Mouse (Mus musculus) limb, embryonic 11.5 days (tissue): ENCODE data around the gene Pwwp2b. TPM values are rescaled to one million over a fixed set of nuclear protein-coding genes. Genes with fewer than 3 reads are reported as not detected.

Source experiments
- ATAC-seq: fragments of 200-750 bp; cut with Nextera tagmentation; 2 replicates; pipeline ENCODE4 v1.8.0; 2017; ENCODE audit warnings: low read depth; ENCODE audit not compliant: insufficient number of reproducible peaks, low FRiP score, low TSS enrichment
- DNase-seq: peaks from one replicate; pipeline ENCODE4 v3.0.0-alpha.2; 2015; ENCODE audit warnings: low spot score
- H3K27ac ChIP-seq: fragments of 300-500 bp; sonication (generic); replicated peaks from 2 replicates; pipeline ENCODE4 v1.5.1; 2014; ENCODE audit warnings: low read depth, mild to moderate bottlenecking, low read length
- H3K27me3 ChIP-seq: fragments of 300-500 bp; sonication (generic); 2 replicates; pipeline ENCODE4 v1.6.1; 2014; ENCODE audit warnings: mild to moderate bottlenecking, low read length, mixed read lengths; ENCODE audit not compliant: control insufficient read depth, insufficient read depth
- H3K36me3 ChIP-seq: fragments of 300-500 bp; sonication (generic); 2 replicates; pipeline ENCODE4 v1.6.1; 2014; ENCODE audit warnings: mild to moderate bottlenecking, low read length, moderate library complexity, mixed read lengths; ENCODE audit not compliant: control insufficient read depth, insufficient read depth
- H3K4me1 ChIP-seq: fragments of 300-500 bp; sonication (generic); 2 replicates; pipeline ENCODE4 v1.6.1; 2014; ENCODE audit warnings: low read length, mixed read lengths; ENCODE audit not compliant: control insufficient read depth, insufficient read depth
- H3K4me2 ChIP-seq: fragments of 300-500 bp; sonication (generic); 2 replicates; pipeline ENCODE4 v1.6.1; 2014; ENCODE audit warnings: low read depth, mild to moderate bottlenecking, moderate library complexity; ENCODE audit not compliant: severe bottlenecking
- H3K4me3 ChIP-seq: fragments of 300-500 bp; sonication (generic); 2 replicates; pipeline ENCODE4 v1.5.1; 2014; ENCODE audit warnings: low read depth, low read length
- H3K9ac ChIP-seq: fragments of 300-500 bp; sonication (generic); 2 replicates; pipeline ENCODE4 v1.6.1; 2014; ENCODE audit warnings: mild to moderate bottlenecking, low read length
- H3K9me3 ChIP-seq: fragments of 300-500 bp; sonication (generic); 2 replicates; pipeline ENCODE4 v1.6.1; 2016; ENCODE audit warnings: low read length; ENCODE audit not compliant: control insufficient read depth
- WGBS: fragments of 180-500 bp; shearing (Covaris S2); extraction: QIAGEN DNeasy Blood & Tissue Kit; methylation state at CpG from one replicate; pipeline ENCODE4 v1.1.7; 2014; 5-methylcytosine and 5-hydroxymethylcytosine counted together
- polyA plus RNA-seq: library from polyadenylated mRNA; unstranded; fragments of >200 nt; fragmentation: Nextera tagmentation; extraction: Ambion mirVana; gene quantifications from 2 replicates; pipeline ENCODE4 v1.2.1, GENCODE M21; 2014

Gene Pwwp2b
- polyA plus RNA-seq, 1 experiment from 2014 or later: 5.7 TPM

- DNase-seq (no peak), ATAC-seq (no peak)
- no peaks in the 10 kb centered on the region for H3K4me1 ChIP-seq
- WGBS: 83% methylated on average over 3 of the region's 3 CpGs
- no peak overlapping the region for H3K27ac ChIP-seq
- H3K9ac ChIP-seq: no peak overlapping the region
- H3K9me3 ChIP-seq: no peaks in the 10 kb centered on the region
- H3K4me2 ChIP-seq: no peak overlapping the region
- H3K4me3 ChIP-seq: no peak overlapping the region
- H3K27me3 ChIP-seq: no peaks in the 10 kb centered on the region
- H3K36me3 ChIP-seq: no peaks in the 10 kb centered on the region
These were observed 34.1 kb upstream of the Pwwp2b start for GRCm38 (mm10) chr7:139214160-139214559.

DNA sequence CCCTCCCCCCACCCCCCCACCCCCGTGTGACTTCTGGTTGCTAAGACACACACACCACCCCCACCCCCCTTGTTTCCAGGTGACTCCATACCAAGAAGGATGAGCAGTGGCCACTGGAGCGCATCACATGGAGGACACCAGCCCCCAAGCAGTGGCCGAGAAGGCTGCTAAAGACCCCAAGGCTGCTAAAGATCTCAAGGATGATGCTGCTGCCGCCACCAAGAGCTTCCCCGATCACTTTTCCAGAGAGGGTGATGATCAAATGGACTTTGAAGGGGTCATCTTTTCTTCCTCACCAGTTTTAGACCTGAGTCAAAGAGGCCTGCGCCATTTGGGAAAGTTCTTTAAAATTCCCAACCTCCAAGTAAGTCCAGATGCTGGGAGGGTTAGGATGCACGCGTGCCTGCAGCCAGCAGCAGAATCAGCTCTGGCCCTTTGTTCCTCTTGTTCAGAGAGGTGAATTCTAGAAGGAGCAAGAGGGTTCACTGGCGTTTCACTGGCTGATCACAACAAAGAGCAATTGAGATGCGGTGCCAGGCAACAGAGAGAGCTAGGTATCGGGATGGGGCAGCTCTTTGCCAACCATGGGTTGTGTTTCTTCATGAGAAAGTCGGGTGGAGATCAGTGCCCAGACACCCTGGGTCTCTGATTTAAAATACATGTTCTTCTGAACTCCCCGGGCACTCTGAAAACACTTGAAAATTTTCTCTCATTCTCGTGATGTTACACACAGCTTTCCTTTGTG lies 33.5 kb upstream of the Pwwp2b start:
- no peak overlapping the region for H3K4me2 ChIP-seq
- DNase-seq (no peak), ATAC-seq (no peak)
- no peaks in the 10 kb centered on the region for H3K36me3 ChIP-seq
- no peak overlapping the region for H3K27ac ChIP-seq
- no peaks in the 10 kb centered on the region for H3K27me3 ChIP-seq
- 91% methylated on average over 13 of the region's 14 CpGs for WGBS
- H3K9me3 ChIP-seq: no peaks in the 10 kb centered on the region
- no peak overlapping the region for H3K4me3 ChIP-seq
- H3K9ac ChIP-seq: no peak overlapping the region
- H3K4me1 ChIP-seq: no peaks in the 10 kb centered on the region

DNA sequence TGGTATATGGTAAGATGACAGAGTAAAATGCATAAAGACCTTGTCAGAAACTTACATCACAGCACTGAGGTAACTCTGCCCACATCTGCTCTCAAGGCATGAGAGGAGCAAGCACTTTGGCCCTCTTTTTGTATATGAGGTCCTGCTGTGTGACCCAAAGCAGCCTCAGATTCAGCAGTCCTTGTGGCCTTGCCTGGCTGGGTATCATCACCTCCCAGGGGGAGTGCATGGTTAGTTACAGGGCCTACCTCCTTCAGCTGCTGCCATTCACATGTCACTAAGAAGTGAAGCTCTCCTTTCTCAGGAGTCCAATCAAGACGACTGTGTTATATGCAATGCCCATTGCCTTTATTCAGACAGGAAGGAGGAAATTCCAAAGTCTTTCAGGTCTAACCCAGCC lies 32.8 kb upstream of the Pwwp2b start:
- Histone ChIP-seq H3K9me3 (no peaks in the 10 kb centered on the region), H3K27me3 (no peaks in the 10 kb centered on the region), H3K9ac (no peak overlapping the region), H3K36me3 (no peaks in the 10 kb centered on the region), H3K4me3 (no peak overlapping the region), H3K4me2 (no peak overlapping the region), H3K27ac (no peak overlapping the region), H3K4me1 (no peaks in the 10 kb centered on the region)
- 69% methylated on average over 1 of the region's 1 CpGs for WGBS
- ATAC-seq (no peak), DNase-seq (no peak)

GRCm38 (mm10) chr7:139215946-139216345 lies 32.3 kb upstream of the Pwwp2b start:
- Histone ChIP-seq H3K36me3 (no peaks in the 10 kb centered on the region), H3K4me1 (no peaks in the 10 kb centered on the region), H3K9ac (no peak overlapping the region), H3K4me2 (no peak overlapping the region), H3K27ac (no peak overlapping the region), H3K9me3 (no peaks in the 10 kb centered on the region), H3K4me3 (no peak overlapping the region), H3K27me3 (no peaks in the 10 kb centered on the region)
- DNase-seq (no peak), ATAC-seq (no peak)
- whole genome bisulfite sequencing: 87% methylated on average over 7 of the region's 7 CpGs

GRCm38 (mm10) chr7:139216464-139216863 lies 31.8 kb upstream of the Pwwp2b start:
- H3K36me3 ChIP-seq: no peaks in the 10 kb centered on the region
- DNase-seq: no peak
- no peak overlapping the region for H3K9ac ChIP-seq
- ATAC-seq: no peak
- H3K4me3 ChIP-seq: no peak overlapping the region
- no peaks in the 10 kb centered on the region for H3K4me1 ChIP-seq
- H3K9me3 ChIP-seq: no peaks in the 10 kb centered on the region
- no peaks in the 10 kb centered on the region for H3K27me3 ChIP-seq
- no peak overlapping the region for H3K27ac ChIP-seq
- H3K4me2 ChIP-seq: no peak overlapping the region
- 93% methylated on average over 9 of the region's 9 CpGs for WGBS

GRCm38 (mm10) chr7:139217046-139217445 lies 31.2 kb upstream of the Pwwp2b start:
- Histone ChIP-seq H3K9me3 (no peaks in the 10 kb centered on the region), H3K4me3 (no peak overlapping the region), H3K27me3 (no peaks in the 10 kb centered on the region), H3K4me2 (no peak overlapping the region), H3K27ac (no peak overlapping the region), H3K9ac (no peak overlapping the region), H3K4me1 (no peaks in the 10 kb centered on the region), H3K36me3 (no peaks in the 10 kb centered on the region)
- whole genome bisulfite sequencing: 85% methylated on average over 7 of the region's 7 CpGs
- no peak for DNase-seq
- ATAC-seq: no peak

DNA sequence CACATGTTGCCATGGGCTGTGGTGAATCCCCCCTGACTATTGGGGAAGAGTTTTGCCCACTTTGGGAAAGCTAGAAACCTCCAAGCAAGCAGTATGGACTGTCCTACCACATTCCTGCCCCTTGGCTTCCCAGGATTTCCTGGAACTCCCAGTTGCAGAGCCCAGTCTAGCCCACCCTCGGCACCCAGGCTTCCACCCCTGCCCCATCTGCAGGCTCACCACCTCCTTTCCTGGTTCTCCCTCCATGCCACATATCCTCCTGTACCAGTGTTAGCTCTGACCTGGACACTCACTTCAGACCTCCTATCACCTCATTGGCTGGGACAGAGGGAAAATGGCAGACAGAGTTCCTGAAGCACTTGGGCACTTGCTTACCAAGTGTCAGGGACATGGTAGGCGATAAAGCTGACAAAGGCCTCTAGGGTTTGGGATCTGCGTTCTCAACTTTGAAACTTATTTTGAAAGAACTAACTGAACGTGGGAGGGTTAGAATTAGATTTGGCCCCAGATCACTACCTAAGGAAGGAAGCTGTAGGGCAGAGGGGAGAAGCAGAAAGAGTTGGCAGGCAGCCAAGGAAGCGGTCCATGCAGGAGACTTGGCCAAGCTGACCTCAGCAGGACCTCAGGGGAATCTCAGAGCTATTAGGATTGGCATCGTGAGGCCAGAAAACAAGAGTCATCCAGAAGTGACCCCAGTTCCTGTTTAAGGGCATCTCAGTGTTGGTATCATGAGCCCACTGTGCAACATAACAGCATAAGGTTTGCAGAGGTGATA lies 29.5 kb upstream of the Pwwp2b start:
- Histone ChIP-seq H3K4me2 (no peak overlapping the region), H3K27me3 (no peaks in the 10 kb centered on the region), H3K9me3 (no peaks in the 10 kb centered on the region), H3K4me1 (no peaks in the 10 kb centered on the region), H3K27ac (no peak overlapping the region), H3K9ac (no peak overlapping the region), H3K4me3 (no peak overlapping the region), H3K36me3 (no peaks in the 10 kb centered on the region)
- DNase-seq: no peak
- no peak for ATAC-seq
- 75% methylated on average over 6 of the region's 6 CpGs for WGBS

- 83% methylated on average over 5 of the region's 5 CpGs for WGBS
- no peak overlapping the region for H3K27ac ChIP-seq
- H3K9me3 ChIP-seq: no peaks in the 10 kb centered on the region
- no peaks in the 10 kb centered on the region for H3K4me1 ChIP-seq
- no peaks in the 10 kb centered on the region for H3K27me3 ChIP-seq
- ATAC-seq (no peak), DNase-seq (no peak)
- H3K36me3 ChIP-seq: no peaks in the 10 kb centered on the region
- no peak overlapping the region for H3K4me2 ChIP-seq
- no peak overlapping the region for H3K9ac ChIP-seq
- no peak overlapping the region for H3K4me3 ChIP-seq
These were observed 28.8 kb upstream of the Pwwp2b start for GRCm38 (mm10) chr7:139219486-139219885.
